Mouse (Mus musculus) ovary, adult 2 months (tissue): ENCODE measurements around the gene Fam129a. TPM values are rescaled to one million over a fixed set of nuclear protein-coding genes. Genes with fewer than 3 reads are reported as not detected.

ENCODE experiments used
- polyA plus RNA-seq: library from polyadenylated mRNA; depleted of rRNA; stranded (reverse); fragments of >200 nt; gene quantifications from 2 replicates; pipeline ENCODE4 v1.2.3, GENCODE M21; 2012; rRNA removed

Gene Fam129a
- polyA plus RNA-seq: 14.0 and 14.1 TPM in 2 replicates

DNA sequence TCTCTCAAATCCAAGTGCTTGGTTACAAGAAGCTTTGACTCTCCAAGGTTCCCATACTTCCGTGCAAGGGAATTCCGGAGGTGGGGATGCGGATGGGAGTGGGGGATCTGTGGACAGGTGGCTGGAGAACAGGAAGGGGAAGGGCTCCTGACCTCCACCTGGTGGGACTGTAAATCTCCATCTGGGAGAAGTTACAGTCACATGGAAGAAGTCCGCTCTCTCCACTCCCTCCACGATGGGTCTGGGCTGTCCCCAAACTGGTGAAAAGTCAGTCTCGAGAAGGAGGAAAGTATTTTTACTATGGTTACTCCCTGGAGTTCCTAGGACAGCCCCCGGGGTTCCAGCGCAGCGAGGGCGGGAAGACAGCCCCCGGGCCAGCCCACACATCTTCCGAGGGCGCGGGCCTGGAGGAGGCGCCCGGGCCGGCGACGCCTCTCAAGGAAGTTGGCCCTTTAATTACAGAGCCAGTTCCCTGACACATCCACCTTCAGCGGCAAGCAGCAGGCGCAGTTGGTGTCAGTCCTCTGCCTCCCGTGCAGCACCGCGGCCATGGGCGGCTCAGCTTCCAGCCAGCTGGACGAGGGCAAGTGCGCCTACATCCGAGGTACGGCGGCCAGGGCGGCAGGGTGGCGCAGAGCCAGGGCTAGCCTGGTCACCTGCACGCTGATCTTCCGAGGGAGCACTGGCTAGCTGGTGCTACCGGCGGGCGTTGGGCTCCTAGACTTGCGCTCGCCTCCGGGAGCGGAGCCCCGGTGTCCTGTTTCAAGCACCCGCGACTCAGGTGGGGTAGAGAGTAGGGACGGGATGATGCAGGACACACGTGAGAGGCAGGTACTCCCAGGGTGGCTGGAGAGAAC is at the start of gene Fam129a:
TSS of gene Fam129a (plus strand) at position 206 of the 857 bp plus-strand sequence.

GRCm38 (mm10) chr1:151754881-151755659 is 184.1 kb downstream of the Fam129a start, which contains the start of gene Edem3:
Gene Edem3, plus strand, starts transcription at chr1:151755371.

Other genes with a start within 250 kb of the Fam129a start
- 80.2 and 98.5 TPM in 2 replicates for gene Ivns1abp, start 226.7 kb upstream of the Fam129a start, polyA plus RNA-seq
- gene Swt1, start 142.7 kb upstream of the Fam129a start, polyA plus RNA-seq: 2.7 and 4.9 TPM in 2 replicates
- gene Trmt1l, start 142.6 kb upstream of the Fam129a start, polyA plus RNA-seq: 17.9 and 18.7 TPM in 2 replicates
- 22.4 and 32.0 TPM in 2 replicates for gene Rnf2, start 70.2 kb upstream of the Fam129a start, polyA plus RNA-seq
- 11.5 and 14.2 TPM in 2 replicates for gene Edem3, start 184.2 kb downstream of the Fam129a start, polyA plus RNA-seq